Mouse (Mus musculus) 416B (cell line): ENCODE measurements around the gene Btbd9.
"Not testable (repeated sequence)": the region's sequence is repeated elsewhere in the genome, so short reads cannot be mapped to it uniquely, and the experiment has no call there.

ENCODE experiments used
- DNase-seq: peaks from one replicate; pipeline ENCODE4 v3.0.0; 2011; ENCODE audit warnings: low read depth

Gene Btbd9

GRCm38 (mm10) chr17:30512007-30512406 lies 64.3 kb downstream of the Btbd9 start:
- DNase-seq = no peak

DNA sequence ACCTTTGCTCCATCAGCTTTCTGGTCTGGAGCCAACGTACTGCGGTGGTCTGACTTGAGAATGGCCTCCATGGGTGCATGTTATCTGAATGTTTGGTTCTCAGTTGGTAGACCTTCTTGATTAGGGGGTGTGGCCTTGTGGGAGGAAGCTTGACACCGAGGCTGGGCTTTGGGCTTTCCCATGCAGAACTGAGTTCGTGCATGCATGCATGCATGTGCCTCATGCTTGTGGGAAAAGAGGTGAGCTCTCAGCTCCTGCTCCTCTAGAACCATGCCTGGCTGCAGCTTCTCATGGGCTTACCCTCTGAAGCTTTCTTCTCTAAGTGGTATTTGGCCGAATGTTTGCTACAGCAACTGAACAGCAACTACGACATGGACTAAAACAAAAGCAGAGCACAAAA lies 64.9 kb downstream of the Btbd9 start:
- DNase-seq = no peak

DNA sequence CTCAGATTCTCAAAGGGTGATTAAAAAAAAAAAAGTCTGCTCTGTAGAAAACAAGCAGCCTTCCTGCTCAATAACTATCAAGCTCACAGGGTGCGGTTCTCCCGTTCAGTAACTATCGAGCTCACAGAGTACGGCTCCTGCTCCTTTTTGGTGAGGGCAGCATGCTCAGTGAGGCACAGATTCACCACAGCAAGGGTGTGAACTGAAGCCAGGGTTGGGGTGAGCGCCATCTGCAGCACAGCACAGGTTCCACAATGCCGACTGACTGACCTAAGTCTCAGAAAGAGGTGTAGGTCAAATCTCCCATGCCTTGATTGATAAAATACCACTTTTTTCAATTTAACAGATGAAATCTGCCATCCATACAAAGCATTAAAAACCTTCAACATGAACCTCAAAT lies 66.1 kb downstream of the Btbd9 start:
- DNase-seq = no peak

DNA sequence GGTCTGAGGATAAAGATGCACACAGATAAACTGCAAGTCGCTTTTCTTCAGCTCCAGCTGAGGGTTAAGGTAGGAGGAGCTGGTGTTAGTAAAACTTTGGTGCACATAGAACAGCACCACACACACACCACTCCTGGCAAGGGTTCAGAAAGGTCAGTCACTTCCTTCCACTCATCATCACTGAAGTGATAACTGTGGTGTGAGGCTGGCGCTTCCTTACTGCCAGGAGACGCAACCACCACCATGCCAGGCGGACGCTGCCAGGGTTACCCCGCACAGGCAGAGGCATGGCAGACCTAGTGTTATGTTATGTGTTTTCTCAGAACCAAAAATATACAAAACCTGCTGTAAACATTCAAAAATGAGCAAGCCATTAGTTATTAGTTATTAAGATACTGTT lies 66.6 kb downstream of the Btbd9 start:
- DNase-seq = peak; percentile 92

DNA sequence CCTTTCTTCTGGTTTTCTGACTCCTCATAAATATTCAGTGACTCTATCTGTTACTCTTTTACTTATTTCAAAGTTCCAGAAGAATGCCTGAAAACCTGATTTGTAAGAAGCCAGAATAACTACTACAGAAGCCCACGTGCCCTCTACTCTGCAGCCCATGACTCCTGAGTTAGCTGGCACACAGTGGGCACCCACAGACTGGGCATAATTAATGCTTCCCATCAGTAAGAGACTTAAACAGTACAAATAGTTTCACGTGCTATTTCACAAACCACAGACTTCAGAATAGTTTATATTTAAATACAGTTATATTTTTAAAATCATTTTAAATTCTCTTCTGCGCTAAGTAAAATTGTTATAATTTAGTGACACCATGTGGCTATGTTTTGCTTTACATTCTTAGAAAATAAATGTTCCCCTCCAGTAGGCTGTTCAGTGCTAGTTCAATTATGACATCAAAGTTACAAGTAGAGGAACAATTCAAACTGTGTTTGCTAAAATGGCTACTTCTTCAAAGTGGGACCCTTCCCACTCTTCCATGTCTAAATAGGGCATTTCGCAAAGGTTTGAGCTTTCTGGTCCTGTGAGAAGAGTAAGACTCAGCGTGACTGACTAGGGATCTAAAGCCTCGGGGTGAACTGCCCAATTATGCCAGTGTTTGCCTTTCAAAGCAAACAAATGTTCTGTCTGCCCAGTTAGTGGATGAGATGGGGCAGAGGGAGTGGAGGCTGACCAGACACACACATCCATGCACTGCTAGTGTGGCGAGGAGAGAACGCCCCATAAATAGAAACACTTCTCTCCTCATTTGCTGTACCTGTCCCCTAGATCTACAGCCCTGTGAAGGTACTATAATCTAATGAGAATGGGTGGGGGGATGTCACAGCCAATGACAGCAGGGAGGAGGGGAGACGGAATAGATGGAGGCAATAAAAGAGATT lies 68.4 kb downstream of the Btbd9 start:
- no peak for DNase-seq

DNA sequence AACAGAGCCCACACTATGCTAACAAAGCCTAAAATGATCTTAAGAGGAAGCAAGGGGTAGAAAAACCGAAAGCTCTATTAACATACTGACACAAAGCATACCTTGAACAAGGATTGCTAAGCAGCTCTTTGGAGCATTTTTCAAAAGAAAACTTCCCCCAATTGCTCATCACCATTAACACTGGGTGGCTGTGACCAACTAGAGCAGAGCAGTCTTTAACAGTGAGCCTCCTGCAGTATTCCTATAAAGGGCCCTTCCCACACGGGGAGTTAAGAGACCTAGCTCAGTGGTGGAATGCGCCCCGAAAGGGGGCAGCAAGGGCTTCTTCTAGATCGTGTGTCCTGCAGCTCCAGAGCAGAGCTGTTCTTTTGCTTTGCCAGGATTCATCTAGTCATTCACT lies 69.4 kb downstream of the Btbd9 start:
- no peak for DNase-seq

DNA sequence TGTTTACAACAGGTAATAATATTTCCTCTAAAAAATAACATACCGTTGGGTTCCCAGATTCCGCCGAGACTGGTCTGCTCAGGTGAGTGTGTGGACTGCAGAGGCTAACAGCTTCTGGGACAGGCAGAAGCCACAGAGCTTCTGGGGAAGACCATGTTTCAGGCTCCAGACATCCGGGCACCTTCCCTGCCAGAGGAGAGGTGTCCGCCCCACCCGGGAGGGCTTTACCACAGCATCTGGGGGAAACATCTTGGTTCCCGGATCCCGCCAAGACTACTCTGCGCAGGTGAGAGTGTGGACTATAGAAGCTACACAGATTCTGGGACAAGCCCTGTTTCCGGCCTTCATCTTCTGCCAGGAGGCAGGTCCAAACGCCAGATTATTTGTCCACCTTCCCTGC lies 76.7 kb downstream of the Btbd9 start:
- not testable (repeated sequence) for DNase-seq

- no peak for DNase-seq
These were observed 77.5 kb downstream of the Btbd9 start for GRCm38 (mm10) chr17:30498779-30499178.

GRCm38 (mm10) chr17:30498376-30498719 lies 77.9 kb downstream of the Btbd9 start:
- no peak for DNase-seq

- no peak for DNase-seq
These were observed 78.5 kb downstream of the Btbd9 start for GRCm38 (mm10) chr17:30497525-30498375.

GRCm38 (mm10) chr17:30495567-30495966 lies 80.7 kb downstream of the Btbd9 start:
- no peak for DNase-seq

DNA sequence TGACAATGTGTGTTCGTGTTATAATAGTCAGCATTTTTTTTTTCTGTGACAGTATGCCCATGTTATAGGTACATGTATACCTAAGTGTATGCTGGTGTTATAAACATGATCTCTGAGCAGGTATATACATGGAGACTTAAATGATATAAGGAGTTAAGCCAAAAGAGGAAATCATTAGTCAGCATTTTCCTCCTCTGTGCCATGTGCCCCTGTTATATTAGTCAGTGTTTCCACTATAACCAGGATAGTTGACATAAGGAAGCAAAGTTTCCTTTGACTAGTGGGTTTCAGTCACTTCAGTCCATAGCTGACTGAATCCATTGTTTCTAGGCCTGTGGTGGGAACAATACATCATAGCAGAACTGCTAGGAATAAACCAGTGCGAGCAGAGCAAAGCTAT lies 81.1 kb downstream of the Btbd9 start:
- peak; percentile 76 for DNase-seq

DNA sequence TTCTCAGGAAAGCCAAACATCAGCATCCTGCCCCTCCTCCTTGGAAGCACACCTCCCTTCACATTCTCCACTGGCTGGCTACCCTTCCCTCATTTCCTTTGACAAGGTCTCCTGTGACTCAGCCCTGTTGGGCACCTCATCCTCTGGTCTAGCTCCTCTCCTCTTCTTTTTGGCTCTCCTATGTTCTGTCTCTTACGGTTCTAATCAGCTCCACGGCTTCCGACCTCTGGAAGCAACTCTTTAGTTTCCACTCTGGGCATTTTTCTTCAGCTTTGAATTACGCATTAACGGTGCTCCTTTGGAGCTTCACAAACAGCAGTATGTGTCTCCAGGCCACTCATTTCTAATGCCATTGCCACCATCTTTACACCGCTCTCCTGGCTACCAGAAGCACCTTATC lies 82.8 kb downstream of the Btbd9 start:
- no peak for DNase-seq

GRCm38 (mm10) chr17:30492191-30492590 lies 84.1 kb downstream of the Btbd9 start:
- no peak for DNase-seq

DNA sequence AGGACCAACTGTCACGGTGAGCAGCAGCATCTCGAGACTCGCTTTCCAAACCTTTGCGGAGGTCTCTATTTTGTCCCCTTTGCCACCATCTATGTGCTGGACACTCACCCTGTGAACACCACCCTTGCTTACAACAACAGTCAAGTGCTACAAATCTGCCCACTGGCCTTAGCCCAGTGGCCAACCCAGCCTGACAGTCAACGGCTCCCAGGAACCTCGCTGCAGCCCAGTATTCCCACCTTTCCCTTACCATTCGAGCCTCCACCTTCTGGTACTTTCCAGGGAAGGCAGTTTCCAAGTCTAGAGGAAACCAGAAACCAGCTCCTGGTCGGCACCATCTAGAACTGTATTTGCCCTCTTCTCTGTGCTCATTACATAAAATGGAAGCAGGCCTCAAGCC lies 84.7 kb downstream of the Btbd9 start:
- no peak for DNase-seq

DNA sequence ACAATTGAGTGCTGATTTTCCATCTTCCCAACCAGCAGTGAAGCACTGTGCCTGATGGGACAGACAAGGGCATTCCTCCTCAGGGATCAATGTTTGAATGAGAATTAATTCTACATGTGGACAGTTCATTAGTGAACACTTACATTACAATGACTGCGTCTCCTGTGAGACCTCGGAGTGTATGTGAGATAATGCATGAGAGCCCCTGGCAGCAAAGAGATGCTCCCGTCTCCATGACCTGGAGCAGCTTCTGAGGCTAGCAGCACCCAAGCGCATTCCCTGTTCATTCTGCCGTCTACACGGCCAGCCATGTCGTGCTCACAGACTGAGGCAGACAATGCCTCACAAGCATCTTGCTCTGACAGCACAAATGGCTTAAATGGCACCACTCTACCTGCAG lies 85.7 kb downstream of the Btbd9 start:
- no peak for DNase-seq

DNA sequence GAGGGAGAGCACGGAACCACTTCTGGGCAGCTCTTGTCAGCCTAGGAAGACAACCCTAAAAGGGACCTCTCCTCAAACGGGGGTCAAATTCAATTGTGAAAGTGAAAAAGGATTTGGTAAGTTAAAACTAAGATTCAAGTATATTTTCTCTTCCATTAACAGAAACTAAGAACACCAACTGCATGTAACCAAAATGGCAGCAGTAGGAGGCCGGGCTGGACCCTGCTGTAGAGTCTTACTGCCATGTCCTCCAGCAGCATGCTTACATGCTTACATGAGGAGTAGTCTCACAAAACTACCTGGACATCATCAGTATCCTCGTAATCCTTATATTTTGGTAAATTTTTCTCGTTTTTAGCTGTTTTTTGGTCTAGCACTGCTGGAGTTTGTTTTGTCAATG lies 86.2 kb downstream of the Btbd9 start:
- no peak for DNase-seq

DNA sequence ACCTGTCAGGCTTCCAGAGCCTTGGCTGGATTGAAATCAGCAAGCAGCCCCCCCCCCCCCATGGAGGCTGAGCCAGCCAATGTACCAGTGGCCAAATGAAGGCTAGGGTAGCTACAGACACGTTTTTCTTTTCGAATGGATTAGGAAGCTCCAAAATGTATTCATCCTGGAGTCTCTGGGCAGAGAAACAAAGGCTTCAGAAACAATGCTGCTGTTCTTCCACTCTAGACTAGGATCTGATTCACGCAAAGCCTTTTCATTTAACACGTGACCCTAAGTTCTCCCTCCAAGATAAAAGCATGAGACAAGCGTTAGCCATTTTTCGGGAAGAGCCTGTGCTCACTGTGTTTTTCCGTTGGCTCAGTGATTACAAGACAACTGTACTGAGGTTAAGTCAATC lies 86.7 kb downstream of the Btbd9 start:
- DNase-seq = no peak

DNA sequence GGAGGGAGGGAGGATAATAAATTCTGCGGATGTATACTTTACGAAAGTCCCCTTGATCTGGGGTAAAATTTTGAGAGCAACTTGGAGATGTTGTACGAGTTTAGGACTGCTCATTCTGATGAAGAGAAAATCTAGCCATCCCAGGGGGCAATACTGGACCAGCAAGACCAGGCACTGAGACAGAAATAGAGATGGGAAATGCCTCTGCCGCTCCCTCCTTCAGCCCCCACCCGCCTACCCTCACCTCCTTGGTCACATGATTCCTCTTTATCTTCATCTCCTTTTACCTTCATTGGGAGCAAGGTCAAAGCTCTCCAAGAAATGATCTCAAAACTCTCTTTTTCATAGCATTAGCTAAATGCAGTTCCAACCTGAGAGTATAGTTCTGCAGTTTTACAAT lies 88.6 kb downstream of the Btbd9 start:
- DNase-seq = no peak

DNA sequence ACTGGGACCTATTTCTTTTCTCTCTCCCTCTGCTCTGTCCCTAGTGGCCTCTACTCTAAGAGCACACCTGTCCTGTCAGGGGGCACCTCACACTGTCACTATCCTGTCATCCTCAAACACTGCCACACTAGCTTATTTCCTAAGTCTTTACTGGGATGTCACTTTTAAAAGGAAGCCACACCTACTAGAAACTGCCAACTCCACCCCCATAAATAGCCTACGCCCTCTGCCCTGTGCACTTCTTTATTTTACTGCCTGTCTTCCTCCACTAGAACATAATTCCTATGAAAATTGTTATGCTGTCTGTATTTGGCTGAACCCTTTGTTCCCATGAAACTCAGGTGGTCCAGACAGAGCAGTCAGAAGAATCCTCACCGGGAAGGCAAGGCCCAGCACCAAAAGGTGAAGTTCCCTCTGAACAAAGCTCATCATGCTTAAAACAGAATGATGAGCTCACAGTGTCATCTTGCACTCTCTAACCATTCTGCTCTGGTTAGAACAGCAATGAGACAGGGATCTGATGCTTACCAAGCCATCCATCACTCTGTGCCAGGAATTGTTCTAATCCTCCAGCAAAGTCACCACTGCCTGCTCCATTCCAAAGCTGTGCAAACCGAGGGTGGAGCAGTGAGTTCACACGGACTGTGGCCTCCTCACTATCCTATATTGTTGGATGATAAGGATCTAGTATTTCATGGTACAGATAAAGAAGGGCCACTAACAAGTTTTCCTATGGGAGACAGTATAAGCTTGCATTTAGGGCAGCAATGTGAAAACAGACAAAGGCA lies 91.0 kb downstream of the Btbd9 start:
- DNase-seq = no peak

DNA sequence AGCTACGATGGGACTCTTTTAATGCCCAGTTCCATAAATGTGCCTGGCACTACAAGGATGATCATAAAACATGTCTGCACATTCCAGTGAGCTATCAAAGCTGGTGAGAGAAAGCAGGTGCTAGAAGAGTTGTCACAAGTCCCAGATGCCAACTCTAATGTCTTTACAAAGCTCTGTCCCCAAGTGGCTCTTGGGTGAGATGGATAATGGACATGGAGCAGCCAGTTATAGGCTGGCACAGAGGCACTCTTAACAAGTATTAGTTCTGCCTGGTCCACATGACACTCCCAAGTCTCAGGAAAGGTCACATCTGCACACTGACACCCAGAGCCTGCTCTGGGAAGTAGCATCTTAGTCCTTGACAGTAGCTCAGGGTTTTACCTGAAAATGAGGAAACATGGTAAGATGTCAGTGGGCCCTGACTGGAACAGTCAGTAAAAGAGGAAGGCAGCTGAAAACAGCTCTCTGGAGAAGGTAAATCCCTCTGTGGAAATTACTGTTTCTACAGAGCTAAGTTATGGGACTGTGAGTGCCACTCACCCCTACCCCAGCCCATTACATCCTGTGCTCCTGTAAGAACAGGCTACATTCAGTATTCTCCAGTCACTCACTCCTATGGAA lies 91.7 kb downstream of the Btbd9 start:
- DNase-seq = no peak

GRCm38 (mm10) chr17:30481766-30482165 lies 94.5 kb downstream of the Btbd9 start:
- no peak for DNase-seq
